Mouse (Mus musculus) CH12.LX (cell line): ENCODE measurements around the gene Ap4m1. TPM values are rescaled to one million over a fixed set of nuclear protein-coding genes. Genes with fewer than 3 reads are reported as not detected.

ENCODE experiments used
- DNase-seq: peaks from one replicate; pipeline ENCODE4 v3.0.0-alpha.2; 2013; ENCODE audit errors: extremely low read depth
- H3K27ac ChIP-seq: 2 replicates; pipeline ENCODE4 v1.5.1; 2012; ENCODE audit warnings: low read depth, mild to moderate bottlenecking, control low read depth, moderate library complexity; ENCODE audit not compliant: insufficient read depth
- H3K27me3 ChIP-seq: replicated peaks from 2 replicates; pipeline ENCODE3; 2012; ENCODE audit warnings: inconsistent platforms
- H3K36me3 ChIP-seq, 2 experiments: replicated peaks in 1 of 2; 2 replicates each; pipeline versions ENCODE3 to v1.6.1; 2012; ENCODE audit warnings: inconsistent platforms in 1 of 2, low read length in 1 of 2, mild to moderate bottlenecking in 1 of 2, mixed read lengths in 1 of 2, moderate library complexity in 1 of 2; ENCODE audit not compliant: control insufficient read depth in 1 of 2, insufficient read depth in 1 of 2
- H3K4me1 ChIP-seq, 2 experiments: 2 replicates each; pipeline ENCODE4 v1.6.1; 2012; ENCODE audit warnings: inconsistent platforms in 1 of 2, moderate library complexity in 1 of 2; ENCODE audit not compliant: insufficient read depth in 2 of 2, control insufficient read depth in 1 of 2
- H3K4me2 ChIP-seq: 2 replicates; pipeline ENCODE4 v1.6.1; 2012; ENCODE audit warnings: low read depth, mild to moderate bottlenecking, control low read depth; ENCODE audit not compliant: poor library complexity, insufficient read depth, severe bottlenecking
- H3K4me3 ChIP-seq, 3 experiments: fragments of 150-350 bp in 1 of 3; sonication (generic) in 1 of 3; replicated peaks in 1 of 3; 2 replicates each; pipeline versions ENCODE3 to v1.5.1; 2011 to 2012; ENCODE audit warnings: low read depth in 2 of 3, low read length in 2 of 3, mild to moderate bottlenecking in 2 of 3, moderate library complexity in 2 of 3, control low read depth in 1 of 3, improper control_type of control experiment in 1 of 3, inconsistent platforms in 1 of 3, mixed read lengths in 1 of 3; ENCODE audit not compliant: poor library complexity in 1 of 3
- H3K79me2 ChIP-seq: replicated peaks from 2 replicates; pipeline ENCODE4 v1.6.1; 2012; ENCODE audit warnings: mild to moderate bottlenecking, moderate library complexity; ENCODE audit not compliant: control insufficient read depth, poor library complexity, insufficient read depth, severe bottlenecking; ENCODE audit errors: extremely low read depth
- H3K9ac ChIP-seq: 2 replicates; pipeline ENCODE4 v1.6.1; 2012; ENCODE audit warnings: low read depth, mild to moderate bottlenecking, control low read depth, moderate library complexity; ENCODE audit not compliant: insufficient read depth
- H3K9me3 ChIP-seq: replicated peaks from 2 replicates; pipeline ENCODE3; 2012; ENCODE audit warnings: low read length, inconsistent platforms, mixed read lengths
- CHD1 ChIP-seq: IDR thresholded peaks from 2 replicates; pipeline ENCODE4 v1.6.1; 2012; ENCODE audit warnings: low read depth, low read length, improper control_type of control experiment, inconsistent platforms
- CTCF ChIP-seq, 2 experiments: IDR thresholded peaks in 1 of 2; conservative IDR thresholded peaks in 1 of 2; 2 replicates each; pipeline ENCODE4 v1.5.1; 2011 to 2012; ENCODE audit warnings: low read depth in 2 of 2, low read length in 2 of 2, improper control_type of control experiment in 1 of 2, inconsistent platforms in 1 of 2, mild to moderate bottlenecking in 1 of 2, moderate library complexity in 1 of 2
- EP300 ChIP-seq: IDR thresholded peaks from 2 replicates; pipeline ENCODE4 v1.6.1; 2011; ENCODE audit warnings: low read length, improper control_type of control experiment
- HCFC1 ChIP-seq: IDR thresholded peaks from 2 replicates; pipeline ENCODE4 v1.6.1; 2012; ENCODE audit warnings: low read depth, mild to moderate bottlenecking, inconsistent platforms, low read length, improper control_type of control experiment
- IRF4 ChIP-seq: IDR thresholded peaks from 2 replicates; pipeline ENCODE4 v1.6.1; 2014; ENCODE audit warnings: low read depth, mild to moderate bottlenecking, inconsistent platforms, low read length, improper control_type of control experiment
- JUN ChIP-seq: IDR thresholded peaks from 2 replicates; pipeline ENCODE4 v1.6.1; 2011; ENCODE audit warnings: low read depth, mild to moderate bottlenecking, low read length, improper control_type of control experiment, moderate library complexity; ENCODE audit not compliant: insufficient read depth
- JUND ChIP-seq: conservative IDR thresholded peaks from 2 replicates; pipeline ENCODE4 v1.6.1; 2011; ENCODE audit warnings: low read depth, low read length, improper control_type of control experiment
- MAFK ChIP-seq: IDR thresholded peaks from 2 replicates; pipeline ENCODE4 v1.6.1; 2011; ENCODE audit warnings: low read length, improper control_type of control experiment; ENCODE audit not compliant: insufficient replicate concordance
- MAX ChIP-seq: IDR thresholded peaks from 2 replicates; pipeline ENCODE4 v1.6.1; 2011; ENCODE audit warnings: low read length, improper control_type of control experiment
- MAZ ChIP-seq: IDR thresholded peaks from 2 replicates; pipeline ENCODE4 v1.6.1; 2012; ENCODE audit warnings: low read depth, mild to moderate bottlenecking, inconsistent platforms, low read length, improper control_type of control experiment, moderate library complexity
- MEF2A ChIP-seq: IDR thresholded peaks from 2 replicates; pipeline ENCODE4 v1.6.1; 2014; ENCODE audit warnings: low read depth, mild to moderate bottlenecking, inconsistent platforms, low read length, improper control_type of control experiment, borderline replicate concordance
- MXI1 ChIP-seq: IDR thresholded peaks from 2 replicates; pipeline ENCODE4 v1.6.1; 2011; ENCODE audit warnings: mild to moderate bottlenecking, low read depth, low read length, improper control_type of control experiment
- MYC ChIP-seq: IDR thresholded peaks from 2 replicates; pipeline ENCODE4 v1.6.1; 2011; ENCODE audit warnings: low read depth, mild to moderate bottlenecking, improper control_type of control experiment, low read length
- NELFE ChIP-seq: IDR thresholded peaks from 2 replicates; pipeline ENCODE4 v1.6.1; 2011; ENCODE audit warnings: low read depth, low read length, improper control_type of control experiment
- NRF1 ChIP-seq: IDR thresholded peaks from 2 replicates; pipeline ENCODE4 v1.6.1; 2014; ENCODE audit warnings: low read depth, mild to moderate bottlenecking, inconsistent platforms, low read length, improper control_type of control experiment, moderate library complexity
- POLR2AphosphoS2 ChIP-seq: IDR thresholded peaks from 2 replicates; pipeline ENCODE4 v1.6.1; 2011; ENCODE audit warnings: low read depth, low read length, improper control_type of control experiment
- RAD21 ChIP-seq: IDR thresholded peaks from 2 replicates; pipeline ENCODE4 v1.6.1; 2011; ENCODE audit warnings: low read depth, mild to moderate bottlenecking, low read length, improper control_type of control experiment, moderate library complexity
- RCOR1 ChIP-seq: conservative IDR thresholded peaks from 2 replicates; pipeline ENCODE4 v1.6.1; 2012; ENCODE audit warnings: low read depth, mild to moderate bottlenecking, inconsistent platforms, low read length, improper control_type of control experiment
- SMC3 ChIP-seq: IDR thresholded peaks from 2 replicates; pipeline ENCODE4 v1.6.1; 2011; ENCODE audit warnings: low read depth, low read length, improper control_type of control experiment
- TBP ChIP-seq: conservative IDR thresholded peaks from 2 replicates; pipeline ENCODE4 v1.6.1; 2011; ENCODE audit warnings: low read depth, low read length, improper control_type of control experiment
- TCF12 ChIP-seq: IDR thresholded peaks from 2 replicates; pipeline ENCODE4 v1.6.1; 2014; ENCODE audit warnings: low read depth, mild to moderate bottlenecking, inconsistent platforms, low read length, improper control_type of control experiment
- UBTF ChIP-seq: IDR thresholded peaks from 2 replicates; pipeline ENCODE4 v1.6.1; 2012; ENCODE audit warnings: low read depth, mild to moderate bottlenecking, inconsistent platforms, low read length, improper control_type of control experiment, moderate library complexity
- USF1 ChIP-seq: IDR thresholded peaks from 2 replicates; pipeline ENCODE4 v1.6.1; 2014; ENCODE audit warnings: low read depth, mild to moderate bottlenecking, inconsistent platforms, low read length, improper control_type of control experiment
- USF2 ChIP-seq: conservative IDR thresholded peaks from 2 replicates; pipeline ENCODE4 v1.6.1; 2011; ENCODE audit warnings: low read depth, low read length, improper control_type of control experiment
- ZC3H11A ChIP-seq: IDR thresholded peaks from 2 replicates; pipeline ENCODE4 v1.6.1; 2012; ENCODE audit warnings: low read depth, mild to moderate bottlenecking, inconsistent platforms, low read length, improper control_type of control experiment
- ZMIZ1 ChIP-seq: IDR thresholded peaks from 2 replicates; pipeline ENCODE4 v1.6.1; 2012; ENCODE audit warnings: low read depth, mild to moderate bottlenecking, inconsistent platforms, low read length, improper control_type of control experiment
- ZNF384 ChIP-seq: IDR thresholded peaks from 2 replicates; pipeline ENCODE4 v1.6.1; 2012; ENCODE audit warnings: low read depth, low read length, improper control_type of control experiment, inconsistent platforms
- dilution Hi-C: fragments of 300-500 bp; cut with MboI; formaldehyde crosslinking; loops from 2 replicates; pipeline ENCODE4 v1.14.3; 2020; ENCODE audit warnings: low sequenced_read_pairs; ENCODE audit not compliant: extremely low pct_unique_long_range_greater_than_20kb, extremely low pct_ligation_motif_present
- in situ Hi-C: fragments of 300-500 bp; cut with MboI; formaldehyde crosslinking; loops from 3 replicates; pipeline ENCODE4 v1.14.3; 2019; ENCODE audit warnings: low sequenced_read_pairs, low pct_ligation_motif_present, low pct_unique_long_range_greater_than_20kb, mixed read lengths
- polyA plus RNA-seq: library from polyadenylated mRNA; unstranded; fragments of >175 nt; gene quantifications from 2 replicates; pipeline ENCODE4 v1.2.1, GENCODE M21; 2012; ENCODE audit warnings: low read depth; ENCODE audit not compliant: insufficient read length
- total RNA-seq, 2 experiments: library from RNA; depleted of rRNA; stranded (reverse); fragments of 300-350 nt in 1 of 2; fragments of >200 nt in 1 of 2; gene quantifications; 2 replicates each; pipeline ENCODE4 v1.2.3; 2012 to 2014

Gene Ap4m1
- total and polyA plus RNA-seq, 3 experiments: 17.4 to 26.3 (median 21.5) TPM

DNA sequence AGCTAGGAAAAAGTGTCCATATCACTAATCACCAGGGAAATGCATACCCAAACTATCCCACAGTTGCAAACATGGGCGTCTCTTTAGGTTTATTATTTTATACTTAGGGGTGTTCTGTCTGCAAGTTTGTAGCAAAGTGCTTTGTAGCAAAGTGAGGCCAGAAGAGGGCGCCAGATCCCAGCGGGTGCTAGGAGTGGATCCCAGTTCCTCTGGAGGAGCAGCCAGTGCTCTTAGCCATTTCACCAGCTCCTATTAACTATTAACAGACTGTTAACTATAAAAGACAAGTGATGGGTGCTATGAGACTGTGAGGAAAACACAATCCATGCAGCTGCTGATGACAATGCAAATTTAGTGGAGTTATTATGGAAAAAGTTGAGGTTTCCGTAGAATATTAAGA, 50.3 kb downstream of the Ap4m1 start:
- Histone ChIP-seq H3K4me3 (no peak overlapping the region), H3K27ac (no peak overlapping the region), H3K4me1 (peaks cover 0 to 7% of the 10 kb centered on the region in 2 experiments; a peak in 2 of 4 replicates), H3K4me2 (no peak overlapping the region), H3K9ac (no peak overlapping the region), H3K9me3 (peaks cover 3% of the 10 kb centered on the region), H3K79me2 (no peaks in the 10 kb centered on the region), H3K36me3 (no peaks in the 10 kb centered on the region), H3K27me3 (no peaks in the 10 kb centered on the region)
- TF ChIP-seq MEF2A: no peak
- TF ChIP-seq MXI1: no peak
- TF ChIP-seq TCF12: no peak
- no peak for TF ChIP-seq NRF1
- no peak for TF ChIP-seq ZC3H11A
- no peak for TF ChIP-seq JUN
- no peak for TF ChIP-seq RCOR1
- TF ChIP-seq JUND: no peak
- TF ChIP-seq HCFC1: no peak
- TF ChIP-seq ZMIZ1: no peak
- TF ChIP-seq NELFE: no peak
- peak; percentile 65 for TF ChIP-seq SMC3
- TF ChIP-seq MYC: no peak
- peak; percentile 64 to 87 for TF ChIP-seq CTCF (conservative IDR thresholded peaks at IDR 0.05 in 1 of 2, IDR thresholded peaks at IDR 0.05 in 1 of 2; ENCODE audit: low read depth in 2 of 2, low read length in 2 of 2)
- no peak for TF ChIP-seq CHD1
- no peak for TF ChIP-seq MAX
- TF ChIP-seq EP300: no peak
- peak; percentile 85 for TF ChIP-seq RAD21
- no peak for TF ChIP-seq USF2
- TF ChIP-seq POLR2AphosphoS2: no peak
- no peak for TF ChIP-seq MAZ
- peak; percentile 63 for TF ChIP-seq IRF4
- no peak for TF ChIP-seq ZNF384
- TF ChIP-seq USF1: no peak
- no peak for TF ChIP-seq UBTF
- TF ChIP-seq MAFK: no peak
- TF ChIP-seq TBP: no peak
- in situ Hi-C loops (no loop called here), dilution Hi-C loops (no loop called here)
- peak; percentile 70 for DNase-seq
